Mouse (Mus musculus) heart, embryonic 15.5 days (tissue): ENCODE measurements around the gene Hspa1l. TPM values are rescaled to one million over a fixed set of nuclear protein-coding genes. Genes with fewer than 3 reads are reported as not detected.
"Not testable (repeated sequence)": the region's sequence is repeated elsewhere in the genome, so short reads cannot be mapped to it uniquely, and the experiment has no call there.

Experiments
- ATAC-seq: fragments of 200-750 bp; cut with Nextera tagmentation; replicated peaks from 2 replicates; pipeline ENCODE4 v1.8.0; 2017; ENCODE audit warnings: low read depth, moderate TSS enrichment; ENCODE audit not compliant: insufficient number of reproducible peaks, insufficient read depth, low FRiP score
- H3K27ac ChIP-seq: fragments of 300-500 bp; sonication (generic); 2 replicates; pipeline ENCODE4 v1.5.1; 2015; ENCODE audit warnings: mild to moderate bottlenecking, inconsistent platforms
- H3K27me3 ChIP-seq: fragments of 300-500 bp; sonication (generic); 2 replicates; pipeline ENCODE4 v1.6.1; 2015; ENCODE audit warnings: inconsistent platforms
- H3K36me3 ChIP-seq: fragments of 300-500 bp; sonication (generic); 2 replicates; pipeline ENCODE4 v1.6.1; 2015; ENCODE audit warnings: mild to moderate bottlenecking, inconsistent platforms
- H3K4me1 ChIP-seq: fragments of 300-500 bp; sonication (generic); replicated peaks from 2 replicates; pipeline ENCODE4 v1.6.1; 2015; ENCODE audit warnings: inconsistent platforms
- H3K4me2 ChIP-seq: fragments of 300-500 bp; sonication (generic); 2 replicates; pipeline ENCODE4 v1.6.1; 2015; ENCODE audit warnings: inconsistent platforms, mild to moderate bottlenecking, moderate library complexity
- H3K4me3 ChIP-seq: fragments of 300-500 bp; sonication (generic); 2 replicates; pipeline ENCODE4 v1.5.1; 2015; ENCODE audit warnings: mild to moderate bottlenecking, inconsistent platforms
- H3K9ac ChIP-seq: fragments of 300-500 bp; sonication (generic); 2 replicates; pipeline ENCODE4 v1.6.1; 2015; ENCODE audit warnings: mild to moderate bottlenecking, inconsistent platforms
- H3K9me3 ChIP-seq: fragments of 300-500 bp; sonication (generic); replicated peaks from 2 replicates; pipeline ENCODE4 v1.6.1; 2016; ENCODE audit warnings: inconsistent platforms
- WGBS: fragments of 180-500 bp; shearing (Covaris S2); methylation state at CpG from one replicate; pipeline ENCODE4 v1.1.7; 2015; ENCODE audit warnings: mixed read lengths; 5-methylcytosine and 5-hydroxymethylcytosine counted together
- polyA plus RNA-seq: library from polyadenylated mRNA; unstranded; fragments of >200 nt; fragmentation: Nextera tagmentation; extraction: Ambion mirVana; gene quantifications from 2 replicates; pipeline ENCODE4 v1.2.1, GENCODE M21; 2015

Hspa1l gene
- polyA plus RNA-seq, 1 experiment from 2014 or later: 2.6 TPM

- H3K9ac ChIP-seq: 0 out of 2 replicates have a peak overlapping the region, but pooled peaks have one; percentile 14
- H3K4me2 ChIP-seq: peak overlapping the region; percentile 94
- peaks cover 50% of the 10 kb centered on the region for H3K4me1 ChIP-seq
- no peak for ATAC-seq
- 85% methylated on average over 15 of the region's 15 CpGs for WGBS
- 0 out of 2 replicates have a peak, but pooled peaks cover 17% of the 10 kb centered on the region for H3K36me3 ChIP-seq
- H3K27me3 ChIP-seq: no peaks in the 10 kb centered on the region
- H3K27ac ChIP-seq: no peak overlapping the region
- peak overlapping the region; percentile 85; the same call in 1 of the 2 replicates for H3K4me3 ChIP-seq
- H3K9me3 ChIP-seq: no peaks in the 10 kb centered on the region
These were observed 26.3 kb downstream of the Hspa1l start for GRCm38 (mm10) chr17:34998526-34999430.

GRCm38 (mm10) chr17:34999871-35000716 is 27.6 kb downstream of the Hspa1l start:
- 17% methylated on average over 29 of the region's 32 CpGs for WGBS
- Histone ChIP-seq H3K36me3 (peaks cover 26% of the 10 kb centered on the region; the same call in 1 of the 2 replicates), H3K9ac (peak overlapping the region; percentile 88), H3K4me2 (peak overlapping the region; percentile 94), H3K27ac (peak overlapping the region; percentile 95), H3K4me3 (peak overlapping the region; percentile 85), H3K4me1 (peaks cover 50% of the 10 kb centered on the region)
- not testable (repeated sequence) for H3K27me3 ChIP-seq, H3K9me3 ChIP-seq, ATAC-seq

- no peaks in the 10 kb centered on the region for H3K9me3 ChIP-seq
These were observed 28.4 kb downstream of the Hspa1l start, which contains the start of gene Vars for GRCm38 (mm10) chr17:35000717-35001451. Gene Vars, plus strand, starts transcription at chr17:35000987.

GRCm38 (mm10) chr17:35001452-35002152 is 29.1 kb downstream of the Hspa1l start:
- Histone ChIP-seq H3K9ac (peak overlapping the region; percentile 88), H3K27ac (peak overlapping the region; percentile 95), H3K4me2 (peak overlapping the region; percentile 94), H3K4me1 (peaks cover 49% of the 10 kb centered on the region), H3K36me3 (peaks cover 39% of the 10 kb centered on the region), H3K9me3 (no peaks in the 10 kb centered on the region), H3K27me3 (no peaks in the 10 kb centered on the region), H3K4me3 (peak overlapping the region; percentile 85)
- WGBS: under 1% methylated on average over 35 of the region's 35 CpGs
- ATAC-seq: no peak; the same call in 1 of the 2 replicates

More at GRCm38 (mm10) chr17:35000717-35001451, 28.4 kb downstream of the Hspa1l start, which contains the start of gene Vars:
- Histone ChIP-seq H3K4me3 (peak within 1 kb of the TSS; percentile 85), H3K27ac (peak within 1 kb of the TSS; percentile 95), H3K9ac (peak within 1 kb of the TSS; percentile 88), H3K36me3 (peaks cover 34% of the 10 kb centered on the region), H3K27me3 (no peaks in the 10 kb centered on the region), H3K4me1 (peaks cover 50% of the 10 kb centered on the region), H3K4me2 (peak within 1 kb of the TSS; percentile 94)
- peak; percentile 91 for ATAC-seq
- WGBS: 0% methylated on average over 72 of the region's 83 CpGs

GRCm38 (mm10) chr17:35002153-35002865 is 29.8 kb downstream of the Hspa1l start:
- Histone ChIP-seq H3K4me1 (peaks cover 43% of the 10 kb centered on the region), H3K27ac (peak overlapping the region; percentile 95), H3K9me3 (no peaks in the 10 kb centered on the region), H3K4me2 (peak overlapping the region; percentile 94), H3K9ac (peak overlapping the region; percentile 88), H3K4me3 (peak overlapping the region; percentile 85), H3K36me3 (peaks cover 43% of the 10 kb centered on the region), H3K27me3 (no peaks in the 10 kb centered on the region)
- 8% methylated on average over 12 of the region's 12 CpGs for WGBS
- no peak for ATAC-seq

- Histone ChIP-seq H3K4me1 (peaks cover 34% of the 10 kb centered on the region), H3K27me3 (no peaks in the 10 kb centered on the region), H3K9me3 (no peaks in the 10 kb centered on the region), H3K4me2 (peak overlapping the region; percentile 94; the same call in 1 of the 2 replicates), H3K27ac (peak overlapping the region; percentile 95; the same call in 1 of the 2 replicates), H3K36me3 (peaks cover 40% of the 10 kb centered on the region), H3K9ac (no peak overlapping the region), H3K4me3 (no peak overlapping the region)
- ATAC-seq: no peak
- 57% methylated on average over 9 of the region's 9 CpGs for WGBS
These were observed 30.7 kb downstream of the Hspa1l start for GRCm38 (mm10) chr17:35003022-35003838.

GRCm38 (mm10) chr17:35004075-35004717 is 31.7 kb downstream of the Hspa1l start:
- no peak for ATAC-seq
- H3K4me1 ChIP-seq: peaks cover 26% of the 10 kb centered on the region
- no peaks in the 10 kb centered on the region for H3K9me3 ChIP-seq
- H3K4me2 ChIP-seq: no peak overlapping the region
- H3K4me3 ChIP-seq: no peak overlapping the region
- H3K27me3 ChIP-seq: no peaks in the 10 kb centered on the region
- H3K9ac ChIP-seq: no peak overlapping the region
- 91% methylated on average over 17 of the region's 17 CpGs for WGBS
- peaks cover 38% of the 10 kb centered on the region for H3K36me3 ChIP-seq
- H3K27ac ChIP-seq: no peak overlapping the region

- Histone ChIP-seq H3K36me3 (peaks cover 45% of the 10 kb centered on the region), H3K4me3 (no peak overlapping the region)
- no peak for ATAC-seq
These were observed 32.7 kb downstream of the Hspa1l start for GRCm38 (mm10) chr17:35005158-35005557.

GRCm38 (mm10) chr17:35005902-35006301 is 33.4 kb downstream of the Hspa1l start:
- H3K4me1 ChIP-seq: peaks cover 16% of the 10 kb centered on the region
- H3K4me3 ChIP-seq, H3K4me2 ChIP-seq, H3K9me3 ChIP-seq, H3K9ac ChIP-seq, H3K27me3 ChIP-seq, ATAC-seq, H3K27ac ChIP-seq: not testable (repeated sequence)
- WGBS: 91% methylated on average over 4 of the region's 5 CpGs
- peaks cover 52% of the 10 kb centered on the region for H3K36me3 ChIP-seq

More at GRCm38 (mm10) chr17:35005158-35005557, 32.7 kb downstream of the Hspa1l start:
- 91% methylated on average over 10 of the region's 10 CpGs for WGBS
- Histone ChIP-seq H3K9ac (no peak overlapping the region), H3K27me3 (no peaks in the 10 kb centered on the region), H3K27ac (no peak overlapping the region), H3K9me3 (no peaks in the 10 kb centered on the region), H3K4me1 (peaks cover 16% of the 10 kb centered on the region), H3K4me2 (no peak overlapping the region)
